Mouse (Mus musculus) forebrain, embryonic 12.5 days (tissue): ENCODE data around the gene Vnn1. TPM values are rescaled to one million over a fixed set of nuclear protein-coding genes. Genes with fewer than 3 reads are reported as not detected.

Experiments used
- ATAC-seq: fragments of 200-750 bp; cut with Nextera tagmentation; 2 replicates; pipeline ENCODE4 v1.8.0; 2017; ENCODE audit warnings: moderate TSS enrichment; ENCODE audit not compliant: low FRiP score
- H3K27ac ChIP-seq: fragments of 300-500 bp; sonication (generic); 2 replicates; pipeline ENCODE4 v1.5.1; 2016; ENCODE audit warnings: mild to moderate bottlenecking
- H3K27me3 ChIP-seq: fragments of 300-500 bp; sonication (generic); 2 replicates; pipeline ENCODE4 v1.6.1; 2016; ENCODE audit warnings: mild to moderate bottlenecking
- H3K36me3 ChIP-seq: fragments of 300-500 bp; sonication (generic); replicated peaks from 2 replicates; pipeline ENCODE4 v1.6.1; 2016; ENCODE audit warnings: mild to moderate bottlenecking
- H3K4me1 ChIP-seq: fragments of 300-500 bp; sonication (generic); 2 replicates; pipeline ENCODE4 v1.6.1; 2016
- H3K4me2 ChIP-seq: fragments of 300-500 bp; sonication (generic); 2 replicates; pipeline ENCODE4 v1.6.1; 2016; ENCODE audit warnings: mild to moderate bottlenecking, moderate library complexity
- H3K4me3 ChIP-seq: fragments of 300-500 bp; sonication (generic); replicated peaks from 2 replicates; pipeline ENCODE4 v1.5.1; 2016; ENCODE audit warnings: mild to moderate bottlenecking
- H3K9ac ChIP-seq: fragments of 300-500 bp; sonication (generic); 2 replicates; pipeline ENCODE4 v1.6.1; 2016; ENCODE audit warnings: mild to moderate bottlenecking
- H3K9me3 ChIP-seq: fragments of 300-500 bp; sonication (generic); 2 replicates; pipeline ENCODE4 v1.6.1; 2016
- WGBS: fragments of 180-500 bp; shearing (Covaris S2); methylation state at CpG from one replicate; pipeline ENCODE4 v1.1.7; 2016; 5-methylcytosine and 5-hydroxymethylcytosine counted together
- polyA plus RNA-seq: library from polyadenylated mRNA; unstranded; fragments of >200 nt; fragmentation: Nextera tagmentation; extraction: Ambion mirVana; gene quantifications from 2 replicates; pipeline ENCODE4 v1.2.1, GENCODE M21; 2016

Vnn1 gene
- polyA plus RNA-seq, result 0.63 and 0.65 TPM in 2 replicates

DNA sequence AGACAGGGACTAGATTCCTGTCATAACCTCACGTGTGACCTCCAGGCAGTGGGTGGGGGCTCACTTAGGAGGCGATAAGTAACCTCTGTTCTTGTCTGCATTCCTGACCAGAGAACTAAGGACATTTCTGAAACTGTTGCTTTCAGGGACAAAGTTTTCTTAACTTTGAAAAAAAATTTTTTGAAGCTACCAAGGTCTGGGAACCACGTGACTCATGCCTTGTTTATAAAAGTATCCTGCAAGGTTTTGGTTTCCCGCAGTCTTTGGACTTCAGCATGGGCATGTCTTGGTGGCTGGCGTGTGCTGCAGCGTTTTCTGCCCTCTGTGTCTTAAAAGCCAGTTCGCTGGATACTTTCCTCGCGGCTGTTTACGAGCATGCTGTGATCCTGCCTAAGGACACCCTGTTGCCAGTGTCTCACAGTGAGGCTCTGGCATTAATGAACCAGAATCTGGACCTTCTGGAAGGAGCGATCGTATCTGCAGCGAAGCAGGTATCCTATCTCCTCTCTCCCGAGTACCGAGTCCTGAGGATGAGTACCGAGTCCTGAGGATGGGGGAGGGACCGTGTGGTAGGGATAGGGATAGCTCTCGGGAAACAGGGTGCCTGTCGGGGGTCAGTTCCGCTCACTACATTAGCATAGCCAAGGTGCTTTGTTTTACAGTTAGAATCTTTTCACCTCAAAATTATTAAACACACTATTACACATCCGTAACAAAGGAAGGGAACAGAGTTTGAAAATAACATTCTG lies at the start of gene Vnn1:
TSS of gene Vnn1 (plus strand) at position 88 of the 749 bp plus-strand sequence.
- no peaks in the 10 kb centered on the region for H3K36me3 ChIP-seq
- no peaks in the 10 kb centered on the region for H3K9me3 ChIP-seq
- no peak within 1 kb of the TSS for H3K4me3 ChIP-seq
- H3K4me1 ChIP-seq, result 0 out of 2 replicates have a peak, but pooled peaks cover 3% of the 10 kb centered on the region
- ATAC-seq, result no peak
- no peaks in the 10 kb centered on the region for H3K27me3 ChIP-seq
- H3K27ac ChIP-seq, result no peak within 1 kb of the TSS
- 46% methylated on average over 21 of the region's 21 CpGs for WGBS
- H3K9ac ChIP-seq, result no peak within 1 kb of the TSS
- peak within 1 kb of the TSS; percentile 23; the same call in 1 of the 2 replicates for H3K4me2 ChIP-seq

DNA sequence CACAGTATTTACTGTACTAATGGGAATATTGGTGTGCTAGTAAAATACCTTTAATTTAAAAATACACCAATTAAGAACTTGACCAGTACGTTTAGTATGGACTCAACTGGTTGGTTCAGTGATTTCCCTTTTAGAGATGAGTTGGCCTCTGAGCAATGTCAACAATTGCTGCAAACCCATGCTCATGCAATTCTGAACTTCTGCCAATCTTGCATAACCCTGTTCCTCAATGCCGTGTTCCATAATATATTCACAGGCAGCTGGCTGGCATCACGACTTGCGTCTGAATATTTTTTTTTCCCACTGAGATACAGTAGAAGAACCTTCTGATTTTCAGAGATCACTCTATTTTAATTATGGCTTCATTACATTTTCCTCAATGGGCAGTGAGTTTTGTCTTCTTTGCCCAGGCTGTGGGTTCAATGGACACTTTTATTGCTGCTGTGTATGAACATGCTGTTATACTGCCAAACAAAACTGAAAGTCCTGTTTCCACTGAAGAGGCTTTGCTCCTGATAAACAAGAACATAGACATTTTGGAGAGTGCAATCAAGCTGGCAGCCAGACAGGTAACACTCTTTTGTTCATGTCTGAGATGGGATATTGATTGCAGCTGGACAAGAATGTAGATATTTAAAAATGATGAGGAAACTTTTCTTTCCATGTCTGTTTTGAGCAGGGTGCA lies 43.1 kb upstream of the Vnn1 start, which contains the start of gene Vnn3:
TSS of gene Vnn3 (plus strand) at position 235 of the 685 bp plus-strand sequence.
- no peak within 1 kb of the TSS for H3K27ac ChIP-seq
- 90% methylated on average over 4 of the region's 4 CpGs for WGBS
- no peak for ATAC-seq
- H3K9me3 ChIP-seq, result no peaks in the 10 kb centered on the region
- H3K36me3 ChIP-seq, result no peaks in the 10 kb centered on the region
- no peaks in the 10 kb centered on the region for H3K27me3 ChIP-seq
- H3K4me1 ChIP-seq, result no peaks in the 10 kb centered on the region
- H3K9ac ChIP-seq, result no peak within 1 kb of the TSS
- H3K4me3 ChIP-seq, result no peak within 1 kb of the TSS
- H3K4me2 ChIP-seq, result no peak within 1 kb of the TSS

DNA sequence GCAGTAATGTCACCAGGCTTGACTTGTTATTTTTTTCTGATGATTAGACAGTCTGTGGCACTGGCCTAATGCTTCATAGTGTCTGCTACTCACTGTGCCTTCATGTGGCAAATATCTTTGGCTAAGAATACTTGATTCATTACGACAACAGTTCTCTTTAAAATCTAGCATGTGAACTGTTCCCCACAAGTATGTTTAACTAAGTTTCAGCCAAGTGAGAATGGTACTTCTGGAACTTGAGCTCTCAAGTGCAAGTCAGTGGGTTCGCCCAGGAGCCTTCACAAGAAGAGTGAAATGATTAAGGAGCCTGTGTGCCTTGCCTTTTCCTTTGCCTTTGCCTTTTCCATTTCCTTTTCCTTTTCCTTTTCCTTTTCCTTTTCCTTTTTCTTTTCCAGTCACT lies 42.4 kb upstream of the Vnn1 start:
- H3K4me1 ChIP-seq, result no peaks in the 10 kb centered on the region
- WGBS, result 85% methylated on average over 2 of the region's 2 CpGs
- H3K9ac ChIP-seq, result no peak overlapping the region
- ATAC-seq, result no peak
- H3K9me3 ChIP-seq, result no peaks in the 10 kb centered on the region
- no peak overlapping the region for H3K4me2 ChIP-seq
- no peak overlapping the region for H3K27ac ChIP-seq
- no peaks in the 10 kb centered on the region for H3K36me3 ChIP-seq
- no peak overlapping the region for H3K4me3 ChIP-seq
- H3K27me3 ChIP-seq, result no peaks in the 10 kb centered on the region

DNA sequence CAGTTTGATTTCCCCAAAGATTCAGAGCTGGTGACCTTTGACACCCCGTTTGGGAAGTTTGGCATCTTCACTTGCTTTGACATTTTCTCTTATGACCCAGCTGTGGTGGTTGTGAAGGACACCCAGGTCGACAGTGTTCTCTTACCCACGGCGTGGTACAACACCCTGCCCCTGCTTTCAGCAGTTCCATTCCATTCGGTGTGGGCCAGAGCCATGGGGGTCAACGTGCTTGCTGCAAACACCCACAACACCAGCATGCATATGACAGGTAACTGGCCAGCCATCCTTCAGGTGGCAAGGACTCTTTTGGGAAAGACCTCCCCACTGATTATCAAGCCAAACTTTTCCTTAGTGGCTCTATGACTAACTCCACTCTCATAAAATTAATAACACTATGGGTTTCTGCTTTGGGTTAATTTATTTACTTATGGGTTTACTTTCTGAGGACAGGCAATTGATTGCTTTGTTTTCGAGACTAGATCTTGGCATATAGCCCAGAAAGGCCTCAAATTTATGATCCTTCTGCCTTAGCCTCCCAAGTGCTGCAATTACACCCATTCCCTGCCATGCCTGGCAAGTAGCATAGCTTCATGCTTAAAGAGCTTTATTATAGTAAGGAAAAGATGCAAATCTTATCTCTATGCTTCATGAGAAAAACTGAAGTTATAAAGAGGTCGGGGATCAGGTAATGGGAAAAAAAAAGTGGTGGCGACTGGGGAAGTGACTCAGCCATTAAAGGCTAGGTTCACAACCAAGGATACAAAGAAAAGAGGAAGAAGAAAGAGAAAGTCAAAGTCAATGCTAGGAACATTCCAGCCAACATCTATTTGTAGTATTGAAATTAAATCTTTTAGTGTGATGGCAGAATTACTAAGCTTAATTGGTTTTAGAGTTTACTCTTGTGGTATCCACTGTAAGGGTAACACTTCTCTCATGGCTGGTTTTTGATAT lies 29.9 kb upstream of the Vnn1 start:
- Histone ChIP-seq H3K36me3 (no peaks in the 10 kb centered on the region), H3K4me3 (no peak overlapping the region), H3K9me3 (no peaks in the 10 kb centered on the region), H3K4me2 (no peak overlapping the region), H3K27ac (no peak overlapping the region), H3K27me3 (no peaks in the 10 kb centered on the region), H3K4me1 (no peaks in the 10 kb centered on the region), H3K9ac (no peak overlapping the region)
- no peak for ATAC-seq
- 86% methylated on average over 9 of the region's 9 CpGs for WGBS

DNA sequence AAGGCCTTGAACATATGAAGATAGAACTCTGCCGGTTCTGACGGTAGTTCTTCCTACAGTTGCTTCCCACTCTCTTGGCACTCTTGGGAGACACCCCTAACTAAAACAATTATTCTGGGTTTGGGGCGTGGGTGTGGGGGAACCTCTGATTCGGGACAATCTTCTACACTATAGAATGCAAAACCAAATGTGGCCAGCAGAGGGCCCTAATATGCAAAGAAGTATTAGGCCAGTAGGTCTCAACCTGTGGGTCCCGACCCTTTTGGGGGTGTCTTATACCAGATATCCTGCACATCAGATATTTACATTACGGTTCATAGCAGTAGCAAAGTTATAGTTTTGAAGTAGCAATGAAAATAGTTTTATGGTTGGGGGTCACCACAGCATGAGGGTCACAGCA lies 13.8 kb upstream of the Vnn1 start:
- Histone ChIP-seq H3K9ac (no peak overlapping the region), H3K36me3 (no peaks in the 10 kb centered on the region), H3K27ac (no peak overlapping the region), H3K27me3 (no peaks in the 10 kb centered on the region), H3K4me3 (no peak overlapping the region), H3K4me2 (no peak overlapping the region), H3K9me3 (no peaks in the 10 kb centered on the region), H3K4me1 (no peaks in the 10 kb centered on the region)
- ATAC-seq, result no peak
- WGBS, result 87% methylated on average over 6 of the region's 6 CpGs

DNA sequence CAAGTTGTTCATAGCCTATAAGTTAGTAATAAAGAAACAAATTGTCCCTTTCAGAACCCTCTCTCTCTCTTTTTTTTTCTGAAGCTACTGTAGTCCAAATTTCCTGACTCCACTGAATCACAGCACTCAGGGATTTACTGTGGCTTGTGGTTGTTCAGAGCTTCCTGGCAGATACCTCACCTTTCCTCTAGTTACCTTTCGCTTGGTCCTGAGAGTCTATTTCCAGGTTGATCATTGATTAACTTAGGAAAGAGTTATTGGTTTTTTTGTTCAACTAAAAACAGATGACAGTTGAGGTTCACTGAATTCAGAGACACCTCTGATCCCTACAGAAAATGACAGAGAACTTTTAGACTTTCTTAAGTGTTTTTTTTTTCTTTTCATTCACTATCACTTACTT lies 9.6 kb upstream of the Vnn1 start:
- no peak overlapping the region for H3K9ac ChIP-seq
- no peaks in the 10 kb centered on the region for H3K27me3 ChIP-seq
- 95% methylated on average over 1 of the region's 1 CpGs for WGBS
- ATAC-seq, result no peak
- H3K36me3 ChIP-seq, result no peaks in the 10 kb centered on the region
- H3K4me2 ChIP-seq, result no peak overlapping the region
- no peak overlapping the region for H3K4me3 ChIP-seq
- H3K4me1 ChIP-seq, result no peaks in the 10 kb centered on the region
- no peaks in the 10 kb centered on the region for H3K9me3 ChIP-seq
- no peak overlapping the region for H3K27ac ChIP-seq

DNA sequence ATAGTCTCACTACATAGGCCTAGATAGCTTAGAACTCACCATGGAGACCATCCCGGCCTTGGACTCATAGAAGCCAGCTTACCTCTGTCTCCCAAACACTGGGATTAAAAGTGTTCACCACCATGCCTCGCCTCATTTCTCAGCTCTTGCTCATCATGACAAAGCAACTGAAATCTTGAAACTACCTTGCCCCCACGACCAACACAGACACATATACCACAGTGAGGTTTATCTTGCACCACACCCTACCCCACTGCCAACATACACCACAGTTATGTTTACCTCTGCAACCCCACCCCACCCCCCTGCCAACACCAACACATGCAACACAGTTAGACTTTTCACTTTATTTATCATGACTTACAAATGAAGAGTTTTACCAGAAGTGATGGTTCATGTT lies 8.4 kb upstream of the Vnn1 start:
- no peaks in the 10 kb centered on the region for H3K36me3 ChIP-seq
- no peaks in the 10 kb centered on the region for H3K9me3 ChIP-seq
- no peak overlapping the region for H3K9ac ChIP-seq
- H3K4me1 ChIP-seq, result no peaks in the 10 kb centered on the region
- H3K4me3 ChIP-seq, result no peak overlapping the region
- no peak overlapping the region for H3K4me2 ChIP-seq
- no peak overlapping the region for H3K27ac ChIP-seq
- 83% methylated on average over 3 of the region's 3 CpGs for WGBS
- ATAC-seq, result no peak
- no peaks in the 10 kb centered on the region for H3K27me3 ChIP-seq

DNA sequence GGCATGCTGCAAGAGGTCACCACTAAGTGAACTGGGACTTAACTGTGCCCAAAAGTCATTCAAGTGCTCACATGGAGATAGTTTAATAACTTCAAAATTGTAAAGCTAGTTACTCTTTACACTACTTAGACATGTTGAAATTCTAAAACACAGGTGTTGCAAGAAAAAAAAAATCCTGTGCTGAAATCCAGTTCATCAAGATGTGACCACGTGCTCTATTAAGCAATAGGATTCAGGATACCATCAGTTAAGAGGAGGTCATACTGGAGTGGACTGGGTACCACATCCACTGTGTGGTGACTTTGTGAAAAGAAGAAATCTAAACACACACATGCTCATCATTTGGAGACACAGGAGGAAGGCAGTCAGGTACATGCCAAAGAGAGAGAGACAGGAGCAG lies 1.5 kb upstream of the Vnn1 start:
- H3K27ac ChIP-seq, result no peak overlapping the region
- WGBS, result 85% methylated on average over 1 of the region's 1 CpGs
- no peaks in the 10 kb centered on the region for H3K36me3 ChIP-seq
- no peak for ATAC-seq
- H3K4me2 ChIP-seq, result no peak overlapping the region
- no peaks in the 10 kb centered on the region for H3K9me3 ChIP-seq
- H3K27me3 ChIP-seq, result no peaks in the 10 kb centered on the region
- no peak overlapping the region for H3K4me3 ChIP-seq
- H3K4me1 ChIP-seq, result 0 out of 2 replicates have a peak, but pooled peaks cover 3% of the 10 kb centered on the region
- H3K9ac ChIP-seq, result no peak overlapping the region

DNA sequence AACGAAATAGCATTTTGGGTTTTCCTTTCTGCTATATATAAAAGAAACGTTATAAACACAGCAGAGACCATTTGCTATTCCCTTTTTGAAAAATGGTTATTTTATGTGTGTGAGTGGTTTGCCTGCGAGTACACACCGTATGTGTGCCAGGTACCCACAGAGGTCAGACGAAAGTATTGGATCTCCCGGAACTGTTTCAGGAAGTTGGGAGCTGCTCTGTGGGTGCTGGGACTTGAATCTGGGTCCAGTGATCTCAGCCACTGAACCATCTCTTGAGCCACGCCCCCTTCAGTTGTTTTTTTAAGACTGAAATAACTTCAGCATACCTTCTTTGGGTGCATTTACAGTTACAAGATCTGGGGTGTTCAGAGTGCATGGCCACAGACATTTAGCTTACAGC lies 888 bp downstream of the Vnn1 start:
- ATAC-seq, result no peak
- H3K4me2 ChIP-seq, result no peak overlapping the region
- WGBS, result 84% methylated on average over 7 of the region's 7 CpGs

DNA sequence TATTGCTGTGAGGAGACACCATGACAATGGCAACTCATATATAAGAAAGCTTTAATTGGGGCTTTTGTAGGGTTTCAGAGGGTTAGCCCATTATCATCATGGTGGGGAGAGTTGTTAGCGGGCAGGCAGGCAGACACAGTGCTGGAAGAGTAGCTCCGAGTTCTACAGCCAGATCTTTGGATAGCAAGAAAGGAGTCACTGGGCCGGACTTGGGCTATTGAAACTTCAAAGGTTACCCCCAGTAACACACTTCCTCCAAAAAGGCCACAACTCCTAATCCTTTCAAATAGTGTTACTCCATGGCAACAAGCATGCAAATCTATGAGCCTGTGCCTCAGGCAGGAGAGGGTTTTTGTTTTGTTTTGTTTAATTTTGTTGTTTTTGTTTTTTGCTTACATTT lies 6.6 kb downstream of the Vnn1 start:
- no peaks in the 10 kb centered on the region for H3K36me3 ChIP-seq
- 23% methylated on average over 3 of the region's 3 CpGs for WGBS
- H3K4me2 ChIP-seq, result no peak overlapping the region
- H3K27ac ChIP-seq, result no peak overlapping the region
- no peak overlapping the region for H3K9ac ChIP-seq
- peak; percentile 40; the same call in 1 of the 2 replicates for ATAC-seq
- no peak overlapping the region for H3K4me3 ChIP-seq
- peaks cover 9% of the 10 kb centered on the region; the same call in 1 of the 2 replicates for H3K4me1 ChIP-seq
- no peaks in the 10 kb centered on the region for H3K27me3 ChIP-seq
- no peaks in the 10 kb centered on the region for H3K9me3 ChIP-seq

More for the DNA sequence above, 888 bp downstream of the Vnn1 start:
- 0 out of 2 replicates have a peak, but pooled peaks cover 3% of the 10 kb centered on the region for H3K4me1 ChIP-seq
- H3K9ac ChIP-seq, result no peak overlapping the region
- no peaks in the 10 kb centered on the region for H3K9me3 ChIP-seq
- H3K36me3 ChIP-seq, result no peaks in the 10 kb centered on the region
- no peak overlapping the region for H3K27ac ChIP-seq
- no peaks in the 10 kb centered on the region for H3K27me3 ChIP-seq
- H3K4me3 ChIP-seq, result no peak overlapping the region

DNA sequence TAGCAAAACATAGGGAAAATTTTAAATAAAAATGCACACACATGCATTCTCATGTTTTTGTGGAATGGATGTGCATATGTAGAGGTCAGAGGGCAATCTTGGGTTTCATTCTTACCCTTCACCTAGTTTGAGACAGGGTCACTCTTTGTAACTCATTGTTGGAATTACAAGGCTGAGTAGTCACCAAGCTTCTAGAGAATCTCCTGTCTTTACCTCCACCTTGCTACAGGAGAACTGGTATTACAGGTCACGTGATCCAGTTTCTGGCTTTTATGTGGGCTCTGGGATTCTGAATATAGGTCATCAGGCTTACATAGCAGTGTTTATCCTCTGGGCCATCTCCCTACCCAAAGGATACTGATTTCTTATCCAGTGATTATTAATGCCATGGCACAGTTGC lies 11.2 kb downstream of the Vnn1 start:
- ATAC-seq, result no peak
- Histone ChIP-seq H3K27me3 (no peaks in the 10 kb centered on the region), H3K27ac (no peak overlapping the region), H3K36me3 (no peaks in the 10 kb centered on the region), H3K4me2 (no peak overlapping the region), H3K9ac (no peak overlapping the region), H3K4me3 (no peak overlapping the region), H3K4me1 (peaks cover 9% of the 10 kb centered on the region; the same call in 1 of the 2 replicates), H3K9me3 (no peaks in the 10 kb centered on the region)
- WGBS, result 97% methylated on average over 1 of the region's 1 CpGs

DNA sequence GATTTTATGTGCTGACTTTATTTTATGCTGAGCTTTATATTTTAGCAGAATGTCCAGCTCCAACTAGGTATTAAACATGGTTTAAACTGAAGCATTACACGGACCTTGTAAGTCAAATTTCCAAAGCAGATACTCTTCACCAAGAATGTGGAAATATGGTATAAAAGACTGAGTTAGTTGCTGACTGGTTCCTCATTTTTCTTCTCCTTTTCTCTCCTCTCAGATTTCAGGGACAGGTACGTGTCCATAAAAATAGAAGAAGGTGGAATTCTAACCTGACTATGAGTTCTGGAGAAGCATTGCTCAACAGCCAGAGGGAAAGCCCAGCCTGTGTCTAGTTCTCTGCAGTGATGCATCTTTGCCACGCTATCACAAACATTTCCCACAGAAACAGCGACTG lies 25.6 kb downstream of the Vnn1 start, which contains the start of gene Taar1:
TSS of gene Taar1 (plus strand) at position 301 of the 400 bp plus-strand sequence.
- Histone ChIP-seq H3K9me3 (no peaks in the 10 kb centered on the region), H3K4me2 (no peak within 1 kb of the TSS), H3K9ac (no peak within 1 kb of the TSS), H3K27ac (no peak within 1 kb of the TSS), H3K4me3 (no peak within 1 kb of the TSS), H3K36me3 (no peaks in the 10 kb centered on the region), H3K4me1 (no peaks in the 10 kb centered on the region), H3K27me3 (no peaks in the 10 kb centered on the region)
- ATAC-seq, result no peak
- 93% methylated on average over 4 of the region's 4 CpGs for WGBS
